Mouse (Mus musculus): ENCODE data around the gene Caskin2. TPM values are rescaled to one million over a fixed set of nuclear protein-coding genes. Genes with fewer than 3 reads are reported as not detected.

The Caskin2 gene
- polyA plus RNA-seq, 1 experiment: 17.1 TPM

GRCm38 (mm10) chr11:115779038-115779571 is 34.3 kb downstream of the Caskin2 start:
- TF ChIP-seq POLR2A (IDR thresholded peaks at IDR 0.05; ENCODE audit: borderline replicate concordance, insufficient read depth, low read length) (no peak), CTCF (IDR thresholded peaks at IDR 0.05; ENCODE audit: borderline replicate concordance, insufficient read depth, low read depth, low read length) (no peak)
- Histone ChIP-seq H3K4me1 (ENCODE audit: control insufficient read depth, insufficient read depth, low read length) (peaks cover 22% of the 10 kb centered on the region), H3K4me3 (replicated peaks; ENCODE audit: insufficient read depth, low read depth, low read length) (no peak overlapping the region), H3K27me3 (ENCODE audit: control insufficient read depth, insufficient read depth, low read length) (no peaks in the 10 kb centered on the region), H3K27ac (ENCODE audit: insufficient read depth, low read length) (no peak overlapping the region; the same call in 1 of the 2 replicates)
- peak; percentile 30 to 49 for DNase-seq
- WGBS: 67% methylated on average over 9 of the region's 9 CpGs

- Histone ChIP-seq H3K4me3 (replicated peaks; ENCODE audit: insufficient read depth, low read depth, low read length) (no peak overlapping the region), H3K4me1 (ENCODE audit: control insufficient read depth, insufficient read depth, low read length) (peaks cover 22% of the 10 kb centered on the region), H3K27ac (ENCODE audit: insufficient read depth, low read length) (no peak overlapping the region), H3K27me3 (ENCODE audit: control insufficient read depth, insufficient read depth, low read length) (no peaks in the 10 kb centered on the region)
- DNase-seq: no peak
- TF ChIP-seq POLR2A (IDR thresholded peaks at IDR 0.05; ENCODE audit: borderline replicate concordance, insufficient read depth, low read length): no peak
- no peak for TF ChIP-seq CTCF (IDR thresholded peaks at IDR 0.05; ENCODE audit: borderline replicate concordance, insufficient read depth, low read depth, low read length)
- 94% methylated on average over 17 of the region's 17 CpGs for WGBS
These were observed 35.7 kb downstream of the Caskin2 start for GRCm38 (mm10) chr11:115777487-115778335.

DNA sequence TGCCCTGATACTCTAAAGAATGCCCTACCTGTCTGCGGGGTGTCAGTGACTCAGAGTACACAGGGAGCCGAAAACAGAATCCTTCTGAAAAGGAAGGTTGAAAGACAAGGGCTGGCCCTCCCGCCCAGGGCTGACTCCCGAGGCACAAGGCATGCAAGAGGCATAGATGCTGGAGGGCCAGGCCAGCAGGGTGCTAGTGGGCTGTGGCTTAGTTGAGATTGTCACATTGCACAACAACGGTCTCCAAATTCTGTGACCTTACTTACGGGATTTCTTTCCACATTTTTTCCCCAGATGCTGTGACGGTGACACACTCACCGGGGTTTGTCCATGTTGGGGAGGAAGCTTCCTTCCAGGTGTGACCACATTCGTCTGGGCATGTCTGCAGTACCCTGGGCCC is 36.5 kb downstream of the Caskin2 start:
- Histone ChIP-seq H3K4me1 (ENCODE audit: control insufficient read depth, insufficient read depth, low read length) (peaks cover 22% of the 10 kb centered on the region), H3K4me3 (replicated peaks; ENCODE audit: insufficient read depth, low read depth, low read length) (no peak overlapping the region), H3K27ac (ENCODE audit: insufficient read depth, low read length) (no peak overlapping the region), H3K27me3 (ENCODE audit: control insufficient read depth, insufficient read depth, low read length) (no peaks in the 10 kb centered on the region)
- no peak for DNase-seq
- TF ChIP-seq POLR2A (IDR thresholded peaks at IDR 0.05; ENCODE audit: borderline replicate concordance, insufficient read depth, low read length): no peak
- no peak for TF ChIP-seq CTCF (IDR thresholded peaks at IDR 0.05; ENCODE audit: borderline replicate concordance, insufficient read depth, low read depth, low read length)
- 90% methylated on average over 9 of the region's 9 CpGs for WGBS

DNA sequence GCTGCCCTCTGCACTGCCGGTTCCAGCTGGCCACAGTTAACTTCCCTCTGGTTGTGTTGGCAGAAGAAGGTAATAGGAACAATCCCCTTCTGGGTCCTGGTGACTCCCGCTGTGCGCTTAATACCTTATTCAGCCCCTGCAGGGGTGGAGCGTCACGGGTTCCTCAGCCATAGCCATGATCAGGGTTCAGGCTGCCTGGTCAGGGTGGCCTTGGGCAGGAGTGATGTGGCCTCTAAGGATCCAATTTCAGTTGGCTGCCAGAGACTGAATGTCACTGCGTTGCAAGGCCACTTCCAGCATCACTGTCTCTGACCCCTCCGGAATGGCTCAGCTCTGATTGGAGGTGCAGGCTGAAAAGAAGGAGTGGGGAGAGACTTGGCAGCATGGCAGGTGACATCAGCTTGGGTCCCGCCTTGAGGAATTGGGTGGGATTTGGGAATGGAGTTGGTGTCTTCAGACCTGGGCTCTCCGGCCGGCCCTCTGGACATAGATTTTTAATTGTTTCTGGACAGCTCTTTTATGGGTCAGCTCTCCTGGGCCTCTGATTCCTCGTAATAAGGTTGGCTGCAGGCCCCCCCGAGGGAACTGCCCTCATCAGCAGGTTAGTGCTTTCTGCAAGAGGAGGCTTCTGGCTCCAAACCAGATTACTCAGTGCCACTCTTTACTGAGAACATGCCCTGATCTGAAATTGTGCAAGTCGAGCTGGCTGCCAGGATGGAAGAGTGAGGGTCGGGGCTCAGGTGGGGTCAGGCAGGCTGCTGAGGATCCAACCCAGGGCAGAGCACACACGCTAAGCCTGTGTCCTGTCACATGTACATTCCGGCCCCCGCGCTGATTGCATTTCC is 37.4 kb downstream of the Caskin2 start:
- peak; percentile 57 to 66 for DNase-seq
- no peak for TF ChIP-seq CTCF (IDR thresholded peaks at IDR 0.05; ENCODE audit: borderline replicate concordance, insufficient read depth, low read depth, low read length)
- TF ChIP-seq POLR2A (IDR thresholded peaks at IDR 0.05; ENCODE audit: borderline replicate concordance, insufficient read depth, low read length): no peak
- H3K4me1 ChIP-seq (ENCODE audit: control insufficient read depth, insufficient read depth, low read length): peaks cover 22% of the 10 kb centered on the region
- no peaks in the 10 kb centered on the region for H3K27me3 ChIP-seq (ENCODE audit: control insufficient read depth, insufficient read depth, low read length)
- H3K4me3 ChIP-seq (replicated peaks; ENCODE audit: insufficient read depth, low read depth, low read length): peak overlapping the region; percentile 34
- H3K27ac ChIP-seq (ENCODE audit: insufficient read depth, low read length): 0 out of 2 replicates have a peak overlapping the region, but pooled peaks have one; percentile 0
- WGBS: 24% methylated on average over 18 of the region's 18 CpGs

GRCm38 (mm10) chr11:115774653-115775052 is 38.8 kb downstream of the Caskin2 start:
- Histone ChIP-seq H3K27ac (ENCODE audit: insufficient read depth, low read length) (no peak overlapping the region), H3K4me1 (ENCODE audit: control insufficient read depth, insufficient read depth, low read length) (peaks cover 21% of the 10 kb centered on the region), H3K4me3 (replicated peaks; ENCODE audit: insufficient read depth, low read depth, low read length) (no peak overlapping the region), H3K27me3 (ENCODE audit: control insufficient read depth, insufficient read depth, low read length) (no peaks in the 10 kb centered on the region)
- WGBS: 84% methylated on average over 4 of the region's 4 CpGs
- no peak for DNase-seq
- no peak for TF ChIP-seq POLR2A (IDR thresholded peaks at IDR 0.05; ENCODE audit: borderline replicate concordance, insufficient read depth, low read length)
- TF ChIP-seq CTCF (IDR thresholded peaks at IDR 0.05; ENCODE audit: borderline replicate concordance, insufficient read depth, low read depth, low read length): no peak

DNA sequence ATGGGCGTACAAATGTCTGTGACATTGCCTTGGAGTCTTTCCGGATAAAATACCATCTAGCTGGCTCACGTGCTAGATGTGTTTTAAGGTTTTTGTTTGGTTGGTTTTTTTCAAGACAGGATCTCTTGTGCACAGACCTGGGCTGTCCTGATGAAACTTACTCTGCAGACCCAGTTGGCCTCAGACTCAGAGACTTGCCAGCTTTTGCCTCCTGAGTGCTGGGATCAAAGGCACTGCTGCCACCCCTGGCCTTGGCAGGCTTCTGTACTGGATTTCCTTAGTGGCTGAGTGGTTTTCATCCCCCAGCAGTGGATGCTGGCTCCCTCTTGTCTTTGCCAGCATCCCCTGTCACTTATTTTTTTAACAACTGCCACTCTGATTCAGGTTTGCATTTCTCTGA is 44.5 kb downstream of the Caskin2 start:
- TF ChIP-seq CTCF (IDR thresholded peaks at IDR 0.05; ENCODE audit: borderline replicate concordance, insufficient read depth, low read depth, low read length) (no peak), POLR2A (IDR thresholded peaks at IDR 0.05; ENCODE audit: borderline replicate concordance, insufficient read depth, low read length) (no peak)
- 83% methylated on average over 3 of the region's 3 CpGs for WGBS
- no peak for DNase-seq
- Histone ChIP-seq H3K4me1 (ENCODE audit: control insufficient read depth, insufficient read depth, low read length) (peaks cover 3% of the 10 kb centered on the region; the same call in 1 of the 2 replicates), H3K27ac (ENCODE audit: insufficient read depth, low read length) (no peak overlapping the region), H3K27me3 (ENCODE audit: control insufficient read depth, insufficient read depth, low read length) (no peaks in the 10 kb centered on the region), H3K4me3 (replicated peaks; ENCODE audit: insufficient read depth, low read depth, low read length) (no peak overlapping the region)

- no peak for DNase-seq
- peaks cover 3% of the 10 kb centered on the region; the same call in 1 of the 2 replicates for H3K4me1 ChIP-seq (ENCODE audit: control insufficient read depth, insufficient read depth, low read length)
- H3K27me3 ChIP-seq (ENCODE audit: control insufficient read depth, insufficient read depth, low read length): no peaks in the 10 kb centered on the region
- 82% methylated on average over 8 of the region's 8 CpGs for WGBS
- TF ChIP-seq POLR2A (IDR thresholded peaks at IDR 0.05; ENCODE audit: borderline replicate concordance, insufficient read depth, low read length): no peak
- TF ChIP-seq CTCF (IDR thresholded peaks at IDR 0.05; ENCODE audit: borderline replicate concordance, insufficient read depth, low read depth, low read length): no peak
- H3K4me3 ChIP-seq (replicated peaks; ENCODE audit: insufficient read depth, low read depth, low read length): no peak overlapping the region
- H3K27ac ChIP-seq (ENCODE audit: insufficient read depth, low read length): no peak overlapping the region
These were observed 46.5 kb downstream of the Caskin2 start for GRCm38 (mm10) chr11:115766981-115767380.

Data from cerebellum, adult 2 months (tissue).